Mouse (Mus musculus) thymus, adult 2 months (tissue): Measurements from ENCODE around the gene Kcnj11.

Experiments used
- CTCF ChIP-seq: fragments of 200-500 bp; IDR thresholded peaks from 2 replicates; pipeline ENCODE4 v1.5.1; 2012; ENCODE audit warnings: mild to moderate bottlenecking, control low read depth, low read length, moderate library complexity, borderline replicate concordance; ENCODE audit not compliant: control insufficient read depth, poor library complexity, insufficient read depth; ENCODE audit errors: extremely low read depth
- POLR2A ChIP-seq: fragments of 200-500 bp; IDR thresholded peaks from 2 replicates; pipeline ENCODE4 v1.6.1; 2012; ENCODE audit warnings: mild to moderate bottlenecking, low read length, control low read depth, moderate library complexity; ENCODE audit not compliant: control insufficient read depth, poor library complexity, insufficient read depth; ENCODE audit errors: extremely low read depth

GRCm38 (mm10) chr7:46061614-46062013, 39.0 kb downstream of the Kcnj11 start:
- TF ChIP-seq CTCF: no peak
- TF ChIP-seq POLR2A: no peak
